ENCODE assay signal across 10 mouse cellular contexts in genomic region chr13:52903767-52904166, GRCm38 (mm10). TPM values are rescaled to one million over a fixed set of nuclear protein-coding genes. Genes with fewer than 3 reads are reported as not detected.
DNase-seq lines count a peak whose midpoint lies in the region; ATAC-seq and TF ChIP-seq lines count a peak whose summit lies in the region.
"Had no signal": no experiment of that assay in that cellular context is flagged by ENCODE, and none has a peak within 500 bp of the region (broad histone marks: within the 10 kb centered on the region; RNA-seq: fewer than 3 reads in every experiment).

No protein-coding gene starts in this region.

- H3K4me1 ChIP-seq in heart, adult 2 months (ENCODE audit: control insufficient read depth, insufficient read depth, low read length): no peaks in the 10 kb centered on the region
- peaks cover 15 to 41% of the 10 kb centered on the region in 2 experiments for H3K4me1 ChIP-seq in CH12.LX (ENCODE audit: control insufficient read depth in 1 of 2, insufficient read depth in 2 of 2)
- peaks cover 15% of the 10 kb centered on the region for H3K4me1 ChIP-seq in liver, embryonic 13.5 days (replicated peaks)

- no peak overlapping the region for H3K27ac ChIP-seq in heart, adult 2 months
- no peak overlapping the region for H3K27ac ChIP-seq in CH12.LX (ENCODE audit: insufficient read depth, low read depth)
- H3K27ac ChIP-seq in liver, embryonic 13.5 days: 0 out of 2 replicates have a peak overlapping the region, but pooled peaks have one; percentile 0

- dilution Hi-C loops in CH12.LX (cut with MboI; ENCODE audit: extremely low pct_ligation_motif_present, extremely low pct_unique_long_range_greater_than_20kb, low sequenced_read_pairs): no loop called here

- no peaks in the 10 kb centered on the region for H3K27me3 ChIP-seq in heart, adult 2 months (ENCODE audit: control insufficient read depth, insufficient read depth, low read length)
- H3K27me3 ChIP-seq in CH12.LX (replicated peaks): no peaks in the 10 kb centered on the region
- no peaks in the 10 kb centered on the region for H3K27me3 ChIP-seq in liver, embryonic 13.5 days

- no peak overlapping the region for H3K4me2 ChIP-seq in CH12.LX (ENCODE audit: insufficient read depth, low read depth, poor library complexity, severe bottlenecking)
- H3K4me2 ChIP-seq in liver, embryonic 13.5 days: no peak overlapping the region

- no peak; the same call in 1 of the 2 replicates for TF ChIP-seq RAD21 in CH12.LX (IDR thresholded peaks at IDR 0.05; ENCODE audit: low read depth, low read length)

- H3K79me2 ChIP-seq in heart, adult 2 months (replicated peaks; ENCODE audit: control insufficient read depth, insufficient read depth, low read length): no peaks in the 10 kb centered on the region
- no peaks in the 10 kb centered on the region for H3K79me2 ChIP-seq in CH12.LX (replicated peaks; ENCODE audit: control insufficient read depth, extremely low read depth, insufficient read depth, poor library complexity, severe bottlenecking)

- no peak for TF ChIP-seq POLR2A in heart, adult 2 months (IDR thresholded peaks at IDR 0.05; ENCODE audit: insufficient read depth, low read depth, low read length)
- no peak for TF ChIP-seq POLR2A in CH12.LX (IDR thresholded peaks at IDR 0.05; ENCODE audit: low read depth, low read length)

- no peak overlapping the region for H3K9ac ChIP-seq in heart, adult 2 months (ENCODE audit: low read depth, low read length)
- no peak overlapping the region for H3K9ac ChIP-seq in CH12.LX (ENCODE audit: insufficient read depth, low read depth)
- no peak overlapping the region for H3K9ac ChIP-seq in liver, embryonic 13.5 days

- TF ChIP-seq EP300 in heart, adult 2 months (IDR thresholded peaks at IDR 0.05; ENCODE audit: insufficient read depth, low read depth, low read length): no peak
- TF ChIP-seq EP300 in CH12.LX (IDR thresholded peaks at IDR 0.05; ENCODE audit: low read length): no peak

- H3K9me3 ChIP-seq in CH12.LX (replicated peaks; ENCODE audit: low read length): peaks cover 13% of the 10 kb centered on the region
- H3K9me3 ChIP-seq in liver, embryonic 13.5 days (replicated peaks): no peaks in the 10 kb centered on the region

- no peaks in the 10 kb centered on the region for H3K36me3 ChIP-seq in heart, adult 2 months (ENCODE audit: control insufficient read depth, insufficient read depth, low read length)
- H3K36me3 ChIP-seq in CH12.LX (replicated peaks in 1 of 2; ENCODE audit: control insufficient read depth in 1 of 2, insufficient read depth in 1 of 2, low read length in 1 of 2): peaks cover 28 to 57% of the 10 kb centered on the region in 2 experiments
- H3K36me3 ChIP-seq in liver, embryonic 13.5 days: peaks cover 19% of the 10 kb centered on the region

- WGBS in heart, adult 2 months: 39% methylated on average over 10 of the region's 10 CpGs
- 19% methylated on average over 10 of the region's 10 CpGs for WGBS in liver, embryonic 13.5 days (ENCODE audit: insufficient replicate concordance)

- in situ Hi-C loops in CH12.LX (cut with MboI; ENCODE audit: low pct_ligation_motif_present, low pct_unique_long_range_greater_than_20kb, low sequenced_read_pairs): no loop called here

- TF ChIP-seq CTCF in heart, adult 2 months (IDR thresholded peaks at IDR 0.05): peak; percentile 27; the same call in 1 of the 2 replicates
- no peak for TF ChIP-seq CTCF in CH12.LX (conservative IDR thresholded peaks at IDR 0.05 in 1 of 2, IDR thresholded peaks at IDR 0.05 in 1 of 2; ENCODE audit: low read depth in 2 of 2, low read length in 2 of 2)

- H3K4me3 ChIP-seq in heart, adult 2 months: no peak overlapping the region
- H3K4me3 ChIP-seq in CH12.LX (replicated peaks in 1 of 3; ENCODE audit: low read depth in 2 of 3, low read length in 2 of 3, poor library complexity in 1 of 3): no peak overlapping the region
- no peak overlapping the region for H3K4me3 ChIP-seq in liver, embryonic 13.5 days (replicated peaks)
- H3K4me3 ChIP-seq: myocyte had no signal

- DNase-seq in heart, adult 2 months: no peak
- DNase-seq in heart, adult 9 months (ENCODE audit: low spot score in 2 of 2): no peak
- DNase-seq in CH12.LX (ENCODE audit: extremely low read depth): peak; percentile 45
- DNase-seq in forelimb bud, embryonic 11.5 days (ENCODE audit: low read depth, low spot score): peak; percentile 43
- no peak for DNase-seq in liver, embryonic 13.5 days
- DNase-seq in left cerebral cortex, postnatal 36 days (ENCODE audit: low spot score in 2 of 2): no peak
- DNase-seq in frontal cortex, postnatal 25 days (ENCODE audit: low spot score in 2 of 2): no peak
- DNase-seq in frontal cortex, adult 2 months (ENCODE audit: extremely low spot score in 1 of 2, low spot score in 1 of 2): no peak
- DNase-seq: cerebellum, adult 8-10 months had no signal

- intact Hi-C loops in heart, adult 2 months (cut with DNase I): no loop called here
- intact Hi-C loops in left cerebral cortex, postnatal 36 days (cut with DNase I): no loop called here

- no peak for ATAC-seq in liver, embryonic 13.5 days (ENCODE audit: low read depth)

TF ChIP-seq in CH12.LX, 34 proteins besides CTCF, POLR2A, EP300 and RAD21:
- TF ChIP-seq SMC3 (IDR thresholded peaks at IDR 0.05; ENCODE audit: low read depth, low read length): no peak
- TF ChIP-seq BHLHE40 (IDR thresholded peaks at IDR 0.05; ENCODE audit: low read depth, low read length): peak; percentile 4; the same call in 1 of the 2 replicates

RNA-seq across cellular contexts. Expression of gene Auh, which starts 25.7 kb away (rescaled TPM):
- 100 to 1,000 TPM; 135 to 152 TPM for total RNA-seq in heart, adult 2 months (2021)
- polyA plus RNA-seq in heart, adult 2 months (2012; rRNA removed): 64.6 and 94.0 TPM in 2 replicates
- total RNA-seq in CH12.LX (2012; rRNA removed) (59.6 and 74.1 TPM in 2 replicates), CH12.LX (2014; rRNA removed) (68.5 and 74.6 TPM in 2 replicates)
- 191 and 193 TPM in 2 replicates for polyA plus RNA-seq in CH12.LX (2012; ENCODE audit: insufficient read length, low read depth)
- 28.9 and 34.7 TPM in 2 replicates for polyA plus RNA-seq in liver, embryonic 13.5 days (2015; fragmentation: Nextera tagmentation; extraction: Ambion mirVana)
- total RNA-seq in left cerebral cortex, postnatal 36 days (2021): 100 to 1,000 TPM in 1 of 2 experiments, 10 to 100 TPM in 1; 94.7 to 102 TPM
- 89.2 and 100 TPM in 2 replicates for polyA plus RNA-seq in frontal cortex, adult 2 months (2012; rRNA removed)

Comparison
In these comparisons a context has a peak if more than half of its experiments do, and no peak if none do; other contexts are left out.
1. DNase-seq: peak in CH12.LX (single experiment) and forelimb bud, embryonic 11.5 days (single experiment); none in heart, adult 2 months (0 of 2), heart, adult 9 months (0 of 2), liver, embryonic 13.5 days (single experiment), left cerebral cortex, postnatal 36 days (0 of 2), frontal cortex, postnatal 25 days (0 of 2) and frontal cortex, adult 2 months (0 of 2).